Mouse (Mus musculus) hindbrain, embryonic 13.5 days (tissue): Measurements from ENCODE around the gene Dscam. TPM values are rescaled to one million over a fixed set of nuclear protein-coding genes. Genes with fewer than 3 reads are reported as not detected.
A peak's percentile ranks its signal among the peaks of the same experiment; 100 is the strongest.

Experiments used
- ATAC-seq: fragments of 200-750 bp; cut with Nextera tagmentation; 2 replicates; pipeline ENCODE4 v1.8.0; 2017; ENCODE audit warnings: moderate TSS enrichment; ENCODE audit not compliant: low FRiP score
- H3K27ac ChIP-seq: fragments of 300-500 bp; sonication (generic); 2 replicates; pipeline ENCODE4 v1.5.1; 2015; ENCODE audit warnings: inconsistent platforms, mild to moderate bottlenecking, moderate library complexity
- H3K27me3 ChIP-seq: fragments of 300-500 bp; sonication (generic); 2 replicates; pipeline ENCODE4 v1.6.1; 2015; ENCODE audit warnings: mild to moderate bottlenecking, inconsistent platforms
- H3K36me3 ChIP-seq: fragments of 300-500 bp; sonication (generic); 2 replicates; pipeline ENCODE4 v1.6.1; 2015; ENCODE audit warnings: mild to moderate bottlenecking, inconsistent platforms
- H3K4me1 ChIP-seq: fragments of 300-500 bp; sonication (generic); replicated peaks from 2 replicates; pipeline ENCODE4 v1.6.1; 2015; ENCODE audit warnings: inconsistent platforms
- H3K4me2 ChIP-seq: fragments of 300-500 bp; sonication (generic); 2 replicates; pipeline ENCODE4 v1.6.1; 2015; ENCODE audit warnings: inconsistent platforms, mild to moderate bottlenecking, moderate library complexity
- H3K4me3 ChIP-seq: fragments of 300-500 bp; sonication (generic); 2 replicates; pipeline ENCODE4 v1.5.1; 2015; ENCODE audit warnings: mild to moderate bottlenecking, inconsistent platforms
- H3K9ac ChIP-seq: fragments of 300-500 bp; sonication (generic); 2 replicates; pipeline ENCODE4 v1.6.1; 2015; ENCODE audit warnings: mild to moderate bottlenecking, inconsistent platforms
- H3K9me3 ChIP-seq: fragments of 300-500 bp; sonication (generic); 2 replicates; pipeline ENCODE4 v1.6.1; 2016; ENCODE audit warnings: inconsistent platforms
- WGBS: fragments of 180-500 bp; shearing (Covaris S2); methylation state at CpG from one replicate; pipeline ENCODE4 v1.1.7; 2015; 5-methylcytosine and 5-hydroxymethylcytosine counted together
- polyA plus RNA-seq: library from polyadenylated mRNA; unstranded; fragments of >200 nt; fragmentation: Nextera tagmentation; extraction: Ambion mirVana; gene quantifications from 2 replicates; pipeline ENCODE4 v1.2.1, GENCODE M21; 2015

The Dscam gene
- polyA plus RNA-seq, 1 experiment from 2014 or later: 7.7 TPM

DNA sequence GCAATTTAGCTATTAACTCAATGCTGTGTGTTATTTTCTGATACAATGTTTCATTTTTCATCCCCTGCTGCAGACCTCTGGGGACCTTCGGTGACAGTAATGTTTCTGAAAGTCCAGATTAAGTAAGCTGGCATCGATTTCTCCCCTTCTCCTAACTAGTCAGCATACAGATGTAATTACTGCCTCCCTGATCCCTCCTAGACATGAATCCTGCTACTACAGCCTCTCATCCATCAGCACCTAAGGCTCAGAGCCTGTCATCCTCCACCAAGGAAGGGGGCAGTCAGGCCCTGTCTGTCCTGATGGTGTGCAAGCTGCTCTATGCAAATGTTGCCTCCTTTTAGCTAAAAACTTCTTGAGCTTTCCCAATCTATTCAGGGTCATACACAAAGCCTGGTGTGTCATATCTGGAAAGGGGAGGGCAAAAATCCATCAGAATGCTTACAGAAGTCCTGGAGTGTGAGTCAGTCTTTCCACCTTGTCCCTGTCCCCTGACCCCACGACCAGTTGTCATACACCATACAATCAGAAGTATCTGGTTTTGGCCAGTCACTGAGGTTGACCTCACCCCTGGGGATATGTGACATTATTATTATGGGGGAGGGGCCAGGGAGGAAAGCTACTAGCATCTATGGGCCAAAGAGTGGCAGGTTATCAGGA, 571.0 kb downstream of the Dscam start:
- ATAC-seq: 0 out of 2 replicates have a peak, but pooled peaks have one; percentile 39

GRCm38 (mm10) chr16:96575841-96576240, 594.7 kb downstream of the Dscam start:
- 87% methylated on average over 5 of the region's 5 CpGs for WGBS
- Histone ChIP-seq H3K27ac (no peak overlapping the region), H3K27me3 (no peaks in the 10 kb centered on the region), H3K4me3 (no peak overlapping the region), H3K36me3 (no peaks in the 10 kb centered on the region), H3K9ac (no peak overlapping the region), H3K9me3 (no peaks in the 10 kb centered on the region), H3K4me2 (no peak overlapping the region), H3K4me1 (no peaks in the 10 kb centered on the region)
- no peak for ATAC-seq

More for the DNA sequence above, 571.0 kb downstream of the Dscam start:
- no peaks in the 10 kb centered on the region for H3K9me3 ChIP-seq
- H3K4me2 ChIP-seq: no peak overlapping the region
- no peaks in the 10 kb centered on the region for H3K27me3 ChIP-seq
- H3K27ac ChIP-seq: no peak overlapping the region
- WGBS: 71% methylated on average over 3 of the region's 3 CpGs
- peaks cover 5% of the 10 kb centered on the region; the same call in 1 of the 2 replicates for H3K4me1 ChIP-seq
- H3K9ac ChIP-seq: no peak overlapping the region
- H3K36me3 ChIP-seq: no peaks in the 10 kb centered on the region
- no peak overlapping the region for H3K4me3 ChIP-seq

DNA sequence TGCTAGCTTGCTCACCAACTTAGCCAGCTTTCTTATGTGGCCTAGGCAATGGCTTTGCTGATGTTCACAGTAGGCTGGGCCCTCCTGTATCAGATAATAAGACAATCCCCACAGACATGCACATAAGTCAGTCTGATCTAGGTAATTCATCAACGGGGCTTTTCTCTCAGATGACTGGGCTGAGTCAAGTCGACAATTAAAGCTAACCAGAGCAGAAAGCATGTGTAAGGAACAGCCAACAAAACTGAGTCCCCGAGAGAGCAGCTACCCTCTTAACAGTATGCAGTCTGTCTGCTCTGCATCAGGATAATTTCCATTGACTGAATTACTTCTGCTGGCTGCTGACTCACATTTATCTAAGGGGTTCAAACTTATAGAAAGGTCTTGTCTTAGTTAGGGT, 603.1 kb downstream of the Dscam start:
- WGBS: 58% methylated on average over 3 of the region's 3 CpGs
- no peak for ATAC-seq

DNA sequence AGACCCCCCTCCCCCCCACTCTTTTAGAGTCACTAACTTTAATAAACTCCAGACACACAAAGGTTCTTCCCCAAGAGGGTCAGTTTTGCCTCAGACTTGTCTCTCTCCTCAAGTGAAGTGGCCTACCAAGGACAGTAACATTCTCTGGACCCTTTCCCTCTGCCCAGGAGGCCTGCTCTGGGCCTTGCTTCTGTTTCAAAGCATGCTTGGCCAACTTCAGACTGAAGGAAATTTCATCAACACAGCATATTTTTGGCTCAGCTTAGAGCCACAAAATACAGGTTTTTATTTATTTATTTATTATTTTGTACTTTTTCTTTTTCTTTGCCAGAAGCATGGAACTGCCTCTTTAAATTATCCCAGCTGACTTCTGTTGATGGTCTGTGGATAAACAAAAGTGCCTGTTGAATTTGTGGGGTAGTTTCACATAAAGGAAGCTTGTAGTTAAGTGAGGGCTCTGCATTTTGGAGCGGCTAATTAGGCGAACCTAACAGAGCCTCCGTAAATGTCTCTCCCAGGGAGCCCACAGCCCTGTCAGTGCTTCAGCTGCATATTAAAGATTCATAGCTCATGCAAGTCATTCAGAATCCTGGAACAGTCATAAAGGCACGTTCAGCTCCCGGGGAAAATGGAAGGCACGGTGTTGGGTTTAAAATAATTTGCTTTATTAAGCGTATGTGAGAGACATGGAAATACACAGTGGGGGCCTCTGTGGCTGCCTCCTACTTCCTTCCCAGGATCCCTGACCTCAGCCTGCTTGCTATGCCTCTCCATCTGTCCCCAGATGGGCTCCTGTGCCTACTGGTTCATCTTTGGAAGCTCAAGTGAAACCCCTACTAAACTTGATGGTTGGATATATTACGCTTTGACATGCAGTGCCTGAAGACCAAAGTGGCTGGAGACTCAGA, 606.9 kb downstream of the Dscam start:
- Histone ChIP-seq H3K4me2 (no peak overlapping the region), H3K4me3 (no peak overlapping the region), H3K36me3 (no peaks in the 10 kb centered on the region), H3K9ac (no peak overlapping the region), H3K4me1 (peaks cover 24% of the 10 kb centered on the region), H3K27me3 (no peaks in the 10 kb centered on the region), H3K27ac (peak overlapping the region; percentile 76), H3K9me3 (no peaks in the 10 kb centered on the region)
- WGBS: 29% methylated on average over 8 of the region's 8 CpGs
- peak; percentile 52; the same call in 1 of the 2 replicates for ATAC-seq

More for the DNA sequence above, 603.1 kb downstream of the Dscam start:
- Histone ChIP-seq H3K27ac (no peak overlapping the region), H3K9me3 (no peaks in the 10 kb centered on the region), H3K4me3 (no peak overlapping the region), H3K27me3 (no peaks in the 10 kb centered on the region), H3K36me3 (no peaks in the 10 kb centered on the region), H3K4me1 (peaks cover 18% of the 10 kb centered on the region), H3K9ac (no peak overlapping the region), H3K4me2 (no peak overlapping the region)

GRCm38 (mm10) chr16:96559796-96560195, 610.8 kb downstream of the Dscam start:
- no peak for ATAC-seq
- peaks cover 21% of the 10 kb centered on the region for H3K4me1 ChIP-seq
- H3K9me3 ChIP-seq: no peaks in the 10 kb centered on the region
- no peaks in the 10 kb centered on the region for H3K36me3 ChIP-seq
- H3K4me2 ChIP-seq: no peak overlapping the region
- no peak overlapping the region for H3K4me3 ChIP-seq
- H3K9ac ChIP-seq: no peak overlapping the region
- H3K27ac ChIP-seq: no peak overlapping the region
- H3K27me3 ChIP-seq: no peaks in the 10 kb centered on the region

- 94% methylated on average over 1 of the region's 1 CpGs for WGBS
- Histone ChIP-seq H3K4me2 (no peak overlapping the region), H3K9ac (no peak overlapping the region), H3K4me1 (peaks cover 11% of the 10 kb centered on the region; the same call in 1 of the 2 replicates), H3K27ac (no peak overlapping the region), H3K36me3 (no peaks in the 10 kb centered on the region), H3K27me3 (no peaks in the 10 kb centered on the region), H3K9me3 (no peaks in the 10 kb centered on the region), H3K4me3 (no peak overlapping the region)
- no peak for ATAC-seq
Measured at GRCm38 (mm10) chr16:96558341-96558740, 612.2 kb downstream of the Dscam start.

GRCm38 (mm10) chr16:96556621-96557020, 613.9 kb downstream of the Dscam start:
- Histone ChIP-seq H3K9ac (no peak overlapping the region), H3K27ac (no peak overlapping the region), H3K9me3 (no peaks in the 10 kb centered on the region), H3K4me1 (peaks cover 2% of the 10 kb centered on the region; the same call in 1 of the 2 replicates), H3K27me3 (no peaks in the 10 kb centered on the region), H3K4me2 (no peak overlapping the region), H3K36me3 (no peaks in the 10 kb centered on the region), H3K4me3 (no peak overlapping the region)
- 74% methylated on average over 3 of the region's 3 CpGs for WGBS
- ATAC-seq: no peak

DNA sequence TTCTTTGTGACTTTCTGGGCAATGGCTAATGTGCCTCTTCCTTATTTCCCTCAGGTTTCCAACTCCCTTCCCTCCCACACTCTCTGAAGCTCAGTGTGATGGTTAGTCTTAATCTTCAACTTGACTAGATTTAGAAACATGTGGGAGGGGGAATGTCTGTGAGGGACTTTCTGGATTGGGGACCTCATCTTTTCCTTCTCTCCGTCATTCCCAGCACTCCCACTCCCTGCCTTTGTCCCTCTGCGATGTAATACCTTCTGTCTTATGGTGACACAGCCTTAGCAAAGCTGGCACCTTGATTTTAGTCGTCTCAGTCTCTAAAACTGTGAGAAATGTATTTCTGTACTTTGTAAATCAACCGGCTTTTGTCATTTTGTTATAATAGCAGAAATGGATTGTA, 615.1 kb downstream of the Dscam start:
- Histone ChIP-seq H3K9ac (no peak overlapping the region), H3K36me3 (no peaks in the 10 kb centered on the region), H3K27me3 (no peaks in the 10 kb centered on the region), H3K4me2 (no peak overlapping the region), H3K27ac (no peak overlapping the region), H3K4me1 (peaks cover 2% of the 10 kb centered on the region; the same call in 1 of the 2 replicates), H3K4me3 (no peak overlapping the region), H3K9me3 (no peaks in the 10 kb centered on the region)
- ATAC-seq: no peak
- WGBS: 89% methylated on average over 4 of the region's 4 CpGs

DNA sequence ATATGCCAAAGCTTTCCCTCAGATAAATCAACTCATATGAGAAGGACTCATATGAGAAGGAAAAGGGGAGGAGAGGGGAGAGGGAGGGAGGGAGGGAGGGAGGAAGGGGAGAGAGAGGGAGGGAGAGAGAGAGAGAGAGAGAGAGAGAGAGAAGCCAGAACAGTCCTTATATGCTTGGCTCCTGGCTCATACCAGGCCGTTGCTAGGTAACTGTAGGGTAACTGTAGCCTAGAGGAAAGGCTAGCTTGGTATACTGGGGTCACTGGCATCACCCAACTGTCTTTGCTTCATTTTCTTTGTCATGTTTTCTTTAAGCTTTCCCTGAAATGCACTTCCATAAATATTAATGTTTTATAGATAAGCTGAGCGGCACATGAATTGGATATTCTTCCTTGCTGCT, 617.9 kb downstream of the Dscam start:
- H3K9me3 ChIP-seq: no peaks in the 10 kb centered on the region
- H3K9ac ChIP-seq: no peak overlapping the region
- 62% methylated on average over 2 of the region's 2 CpGs for WGBS
- no peak overlapping the region for H3K4me2 ChIP-seq
- H3K36me3 ChIP-seq: no peaks in the 10 kb centered on the region
- H3K27me3 ChIP-seq: no peaks in the 10 kb centered on the region
- H3K4me3 ChIP-seq: no peak overlapping the region
- no peak for ATAC-seq
- H3K4me1 ChIP-seq: peaks cover 2% of the 10 kb centered on the region; the same call in 1 of the 2 replicates
- no peak overlapping the region for H3K27ac ChIP-seq

DNA sequence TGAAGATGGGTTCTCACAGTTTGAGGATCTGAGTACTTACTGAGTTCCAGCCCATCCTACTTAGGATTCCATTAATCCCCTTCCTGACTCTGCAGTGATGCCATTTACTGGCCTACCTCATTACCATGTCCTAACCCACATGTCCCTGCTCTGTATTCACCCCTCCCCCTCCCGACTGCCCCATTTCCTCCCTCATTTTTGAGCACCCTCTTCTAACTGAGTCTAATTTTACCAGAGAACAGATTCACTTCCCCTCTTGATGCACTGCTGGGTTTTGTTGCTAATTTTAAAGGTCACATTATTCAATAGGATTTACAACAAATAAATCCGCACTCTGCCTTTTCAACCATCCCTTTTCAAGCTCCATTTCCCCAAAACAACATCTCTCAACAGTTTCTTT, 629.5 kb downstream of the Dscam start:
- 74% methylated on average over 2 of the region's 2 CpGs for WGBS
- H3K36me3 ChIP-seq: no peaks in the 10 kb centered on the region

More for the DNA sequence above, 629.5 kb downstream of the Dscam start:
- Histone ChIP-seq H3K9me3 (no peaks in the 10 kb centered on the region), H3K27me3 (no peaks in the 10 kb centered on the region), H3K27ac (no peak overlapping the region), H3K9ac (no peak overlapping the region), H3K4me3 (no peak overlapping the region), H3K4me1 (no peaks in the 10 kb centered on the region), H3K4me2 (no peak overlapping the region)
- no peak for ATAC-seq
